Mouse (Mus musculus): Measurements from ENCODE around the gene Cdc14a. TPM values are rescaled to one million over a fixed set of nuclear protein-coding genes. Genes with fewer than 3 reads are reported as not detected.

The Cdc14a gene
- polyA plus RNA-seq, 1 experiment from 2014 or later, result 4.7 TPM

Other genes with a start within 250 kb of the Cdc14a start
- 0.25 and 0.51 TPM in 2 replicates for gene Gpr88, start 170.5 kb downstream of the Cdc14a start, polyA plus RNA-seq (2015; fragmentation: Nextera tagmentation; extraction: Ambion mirVana)
- gene Rtca, start 84.2 kb upstream of the Cdc14a start, polyA plus RNA-seq (2015; fragmentation: Nextera tagmentation; extraction: Ambion mirVana), result 52.3 and 52.9 TPM in 2 replicates
- 24.7 and 25.3 TPM in 2 replicates for gene Dbt, start 89.0 kb upstream of the Cdc14a start, polyA plus RNA-seq (2015; fragmentation: Nextera tagmentation; extraction: Ambion mirVana)
- 33.0 and 37.1 TPM in 2 replicates for gene Lrrc39, start 138.9 kb upstream of the Cdc14a start, polyA plus RNA-seq (2015; fragmentation: Nextera tagmentation; extraction: Ambion mirVana)
- gene Sass6, start 170.9 kb upstream of the Cdc14a start, polyA plus RNA-seq (2015; fragmentation: Nextera tagmentation; extraction: Ambion mirVana), result 11.3 and 14.0 TPM in 2 replicates
- 16.8 and 18.9 TPM in 2 replicates for gene Trmt13, start 190.6 kb upstream of the Cdc14a start, polyA plus RNA-seq (2015; fragmentation: Nextera tagmentation; extraction: Ambion mirVana)
- gene Mfsd14a, start 238.6 kb upstream of the Cdc14a start, polyA plus RNA-seq (2015; fragmentation: Nextera tagmentation; extraction: Ambion mirVana), result 57.0 and 57.3 TPM in 2 replicates

Data from heart, embryonic 16.5 days (tissue).